Mouse (Mus musculus): ENCODE results near the gene Stab1. TPM values are rescaled to one million over a fixed set of nuclear protein-coding genes. Genes with fewer than 3 reads are reported as not detected.

Stab1 gene
- total and polyA plus RNA-seq, 2 experiments from 2014 or later, result 25.4 to 75.3 TPM

DNA sequence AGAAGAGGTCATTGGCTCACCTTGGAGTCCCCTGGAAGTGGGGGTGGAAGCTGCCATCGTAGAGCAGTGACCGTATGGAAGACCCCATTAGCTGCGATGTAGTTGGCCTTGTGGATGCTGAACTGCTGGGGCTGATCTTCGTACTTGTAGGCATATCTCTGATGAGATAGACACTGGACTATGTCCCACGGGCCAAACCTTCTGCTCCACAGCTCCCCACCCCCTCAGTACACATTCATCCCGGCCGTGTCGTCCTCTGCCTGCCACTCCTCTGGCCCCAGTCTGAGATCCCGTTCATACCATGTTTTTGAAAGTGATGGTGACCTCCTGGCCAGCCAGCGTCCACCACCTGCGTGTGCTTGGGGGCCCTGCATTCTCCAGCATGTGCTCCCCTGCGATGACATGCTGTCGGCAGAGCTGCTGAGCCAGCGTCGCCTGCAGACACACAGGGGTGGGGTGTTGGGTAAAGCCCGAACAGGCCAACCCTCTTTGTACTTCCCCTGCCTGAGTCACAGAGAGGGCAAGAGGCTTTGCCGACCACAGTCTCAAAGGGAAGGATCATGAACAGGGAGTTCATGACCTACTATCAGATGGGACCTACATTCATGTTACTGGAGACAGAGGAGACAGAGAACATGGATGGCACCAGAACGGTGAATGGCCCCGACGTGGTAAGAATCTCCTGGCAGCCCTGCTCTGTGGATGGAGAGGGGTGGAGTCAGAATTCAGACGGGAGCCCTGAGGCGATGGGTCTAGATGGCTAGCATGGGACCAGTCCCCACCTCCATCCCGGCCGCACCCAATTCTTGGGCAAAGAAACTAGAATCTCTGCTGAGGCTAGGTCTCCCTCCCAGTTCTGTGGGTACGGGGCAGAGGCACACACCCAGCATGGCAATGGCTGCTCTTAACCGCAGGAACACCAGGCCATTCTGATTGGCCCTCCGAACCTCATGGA, 8.0 kb downstream of the Stab1 start:
- 0 out of 2 replicates have a peak, but pooled peaks cover 12% of the 10 kb centered on the region for H3K4me1 ChIP-seq (ENCODE audit: control insufficient read depth, insufficient read depth)
- no peak for DNase-seq (ENCODE audit: low spot score)
- H3K36me3 ChIP-seq (replicated peaks; ENCODE audit: control insufficient read depth, insufficient read depth, low read length), result no peaks in the 10 kb centered on the region
- no peak overlapping the region for H3K4me2 ChIP-seq (ENCODE audit: low read depth, low read length)
- no peak for TF ChIP-seq CTCF (IDR thresholded peaks at IDR 0.05; ENCODE audit: low read depth)
- no peak for TF ChIP-seq EP300 (IDR thresholded peaks at IDR 0.05; ENCODE audit: low read depth)
- 52% methylated on average over 27 of the region's 27 CpGs for WGBS
- no peak overlapping the region for H3K4me3 ChIP-seq (ENCODE audit: low read depth, low read length)
- no peak overlapping the region for H3K27ac ChIP-seq (ENCODE audit: low read depth)
- H3K9me3 ChIP-seq (replicated peaks; ENCODE audit: control insufficient read depth, low read length), result no peaks in the 10 kb centered on the region
- H3K9ac ChIP-seq (replicated peaks; ENCODE audit: low read depth, low read length), result no peak overlapping the region
- ATAC-seq (ENCODE audit: insufficient read depth, low read depth), result no peak
- H3K27me3 ChIP-seq (ENCODE audit: control insufficient read depth, insufficient read depth, low read length), result no peaks in the 10 kb centered on the region

DNA sequence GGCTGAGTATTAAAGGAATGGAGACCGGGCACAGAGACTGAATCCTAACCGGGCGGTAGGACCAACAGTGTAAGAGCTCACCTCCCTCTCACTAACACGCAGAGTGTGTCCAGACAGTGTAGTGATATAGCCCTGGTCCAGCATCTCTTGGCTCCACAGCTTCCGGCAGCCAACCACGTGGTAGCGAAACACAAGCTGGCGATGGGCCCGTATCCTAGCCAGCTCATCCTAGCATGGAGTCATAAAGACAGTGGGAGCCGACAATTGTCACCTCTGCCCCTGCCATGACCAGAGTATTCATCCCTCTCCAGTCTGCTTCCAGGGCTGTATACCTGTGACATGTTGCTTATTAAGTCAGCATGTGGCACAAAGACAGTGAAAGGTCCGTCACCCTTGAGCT, 22.7 kb downstream of the Stab1 start:
- no peak overlapping the region for H3K4me3 ChIP-seq (ENCODE audit: low read depth, low read length)
- H3K4me1 ChIP-seq (ENCODE audit: control insufficient read depth, insufficient read depth), result no peaks in the 10 kb centered on the region
- no peak overlapping the region for H3K9ac ChIP-seq (replicated peaks; ENCODE audit: low read depth, low read length)
- H3K27ac ChIP-seq (ENCODE audit: low read depth), result no peak overlapping the region
- ATAC-seq (ENCODE audit: insufficient read depth, low read depth) (no peak), DNase-seq (ENCODE audit: low spot score) (no peak)
- peaks cover 19% of the 10 kb centered on the region for H3K36me3 ChIP-seq (replicated peaks; ENCODE audit: control insufficient read depth, insufficient read depth, low read length)
- TF ChIP-seq CTCF (IDR thresholded peaks at IDR 0.05; ENCODE audit: low read depth) (no peak), EP300 (IDR thresholded peaks at IDR 0.05; ENCODE audit: low read depth) (no peak)
- H3K9me3 ChIP-seq (replicated peaks; ENCODE audit: control insufficient read depth, low read length), result no peaks in the 10 kb centered on the region
- WGBS, result 88% methylated on average over 11 of the region's 11 CpGs
- H3K4me2 ChIP-seq (ENCODE audit: low read depth, low read length), result no peak overlapping the region
- no peaks in the 10 kb centered on the region for H3K27me3 ChIP-seq (ENCODE audit: control insufficient read depth, insufficient read depth, low read length)

DNA sequence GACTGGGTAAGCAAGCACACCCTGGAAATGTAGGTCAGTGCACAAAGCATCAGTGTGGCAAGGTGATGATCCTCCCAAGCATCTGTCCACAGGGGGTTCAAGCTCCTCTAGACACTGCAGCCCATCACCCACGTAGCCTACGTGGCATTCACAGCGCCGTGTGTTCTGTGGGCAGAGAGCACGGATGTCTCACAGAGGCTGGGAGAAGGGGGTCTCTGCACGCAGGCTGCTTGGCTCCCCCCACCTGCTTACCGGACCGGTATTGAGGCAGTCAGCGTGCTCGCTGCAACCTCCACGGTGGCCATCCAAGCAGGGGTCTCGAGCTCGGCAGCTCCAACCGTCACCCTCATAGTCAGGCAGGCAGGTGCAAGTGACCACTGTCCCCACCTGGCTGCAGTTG, 27.4 kb downstream of the Stab1 start:
- Histone ChIP-seq H3K9ac (replicated peaks; ENCODE audit: low read depth, low read length) (no peak overlapping the region), H3K27ac (ENCODE audit: low read depth) (no peak overlapping the region), H3K4me2 (ENCODE audit: low read depth, low read length) (no peak overlapping the region), H3K27me3 (ENCODE audit: control insufficient read depth, insufficient read depth, low read length) (no peaks in the 10 kb centered on the region), H3K36me3 (replicated peaks; ENCODE audit: control insufficient read depth, insufficient read depth, low read length) (peaks cover 65% of the 10 kb centered on the region), H3K4me3 (ENCODE audit: low read depth, low read length) (no peak overlapping the region), H3K4me1 (ENCODE audit: control insufficient read depth, insufficient read depth) (no peaks in the 10 kb centered on the region), H3K9me3 (replicated peaks; ENCODE audit: control insufficient read depth, low read length) (no peaks in the 10 kb centered on the region)
- DNase-seq (ENCODE audit: low spot score), result no peak
- WGBS, result 90% methylated on average over 14 of the region's 14 CpGs
- TF ChIP-seq CTCF (IDR thresholded peaks at IDR 0.05; ENCODE audit: low read depth) (no peak), EP300 (IDR thresholded peaks at IDR 0.05; ENCODE audit: low read depth) (no peak)
- no peak for ATAC-seq (ENCODE audit: insufficient read depth, low read depth)

DNA sequence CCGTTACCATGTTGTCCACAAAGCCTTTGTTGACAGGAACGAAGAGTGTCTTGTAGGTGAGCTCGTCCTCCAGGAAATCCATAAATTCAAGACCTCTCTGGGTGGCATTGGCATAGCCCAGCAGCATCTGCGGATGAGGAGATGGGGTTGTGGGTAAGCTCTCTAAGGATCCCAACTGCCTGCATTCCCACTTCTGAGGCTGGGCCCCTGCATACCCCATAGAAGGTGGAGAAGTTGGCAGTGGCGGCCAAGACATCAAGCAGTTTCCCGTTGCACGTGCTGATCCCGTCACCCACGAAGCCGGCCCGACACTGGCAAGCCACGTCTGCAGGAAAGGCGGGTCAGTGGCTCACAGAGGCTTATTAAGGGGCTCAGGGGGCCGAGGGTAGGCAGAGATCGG, 28.3 kb downstream of the Stab1 start:
- TF ChIP-seq EP300 (IDR thresholded peaks at IDR 0.05; ENCODE audit: low read depth), result no peak
- no peak for TF ChIP-seq CTCF (IDR thresholded peaks at IDR 0.05; ENCODE audit: low read depth)
- peaks cover 74% of the 10 kb centered on the region for H3K36me3 ChIP-seq (replicated peaks; ENCODE audit: control insufficient read depth, insufficient read depth, low read length)
- no peak overlapping the region for H3K27ac ChIP-seq (ENCODE audit: low read depth)
- no peak overlapping the region for H3K4me2 ChIP-seq (ENCODE audit: low read depth, low read length)
- 90% methylated on average over 15 of the region's 15 CpGs for WGBS
- no peaks in the 10 kb centered on the region for H3K27me3 ChIP-seq (ENCODE audit: control insufficient read depth, insufficient read depth, low read length)
- ATAC-seq (ENCODE audit: insufficient read depth, low read depth) (no peak), DNase-seq (ENCODE audit: low spot score) (no peak)
- H3K4me3 ChIP-seq (ENCODE audit: low read depth, low read length), result no peak overlapping the region
- H3K4me1 ChIP-seq (ENCODE audit: control insufficient read depth, insufficient read depth), result no peaks in the 10 kb centered on the region
- H3K9me3 ChIP-seq (replicated peaks; ENCODE audit: control insufficient read depth, low read length), result no peaks in the 10 kb centered on the region
- H3K9ac ChIP-seq (replicated peaks; ENCODE audit: low read depth, low read length), result no peak overlapping the region

DNA sequence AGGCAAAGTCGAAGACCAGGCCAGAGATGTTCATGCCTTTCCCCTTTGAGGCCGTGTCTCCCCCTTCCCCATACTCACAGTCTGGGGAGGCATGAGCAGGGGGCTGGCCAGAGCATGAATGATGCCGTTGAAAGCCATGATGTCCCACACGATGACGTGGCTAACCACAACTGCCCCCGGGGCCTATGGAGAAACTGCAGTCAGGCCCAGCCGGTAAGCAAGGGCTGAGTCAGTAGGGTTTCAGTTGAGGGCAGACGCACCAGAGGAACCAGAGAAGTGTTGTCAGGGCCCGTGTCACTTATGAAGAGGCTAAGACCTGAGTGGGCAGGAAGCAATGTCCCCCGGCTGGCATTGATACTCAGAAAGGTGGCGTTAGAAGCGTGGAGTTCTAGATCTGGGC, 28.8 kb downstream of the Stab1 start:
- no peaks in the 10 kb centered on the region for H3K9me3 ChIP-seq (replicated peaks; ENCODE audit: control insufficient read depth, low read length)
- peaks cover 75% of the 10 kb centered on the region for H3K36me3 ChIP-seq (replicated peaks; ENCODE audit: control insufficient read depth, insufficient read depth, low read length)
- H3K4me1 ChIP-seq (ENCODE audit: control insufficient read depth, insufficient read depth), result no peaks in the 10 kb centered on the region
- TF ChIP-seq CTCF (IDR thresholded peaks at IDR 0.05; ENCODE audit: low read depth), result no peak
- no peak for TF ChIP-seq EP300 (IDR thresholded peaks at IDR 0.05; ENCODE audit: low read depth)
- H3K9ac ChIP-seq (replicated peaks; ENCODE audit: low read depth, low read length), result no peak overlapping the region
- H3K4me3 ChIP-seq (ENCODE audit: low read depth, low read length), result no peak overlapping the region
- H3K27me3 ChIP-seq (ENCODE audit: control insufficient read depth, insufficient read depth, low read length), result no peaks in the 10 kb centered on the region
- no peak overlapping the region for H3K4me2 ChIP-seq (ENCODE audit: low read depth, low read length)
- ATAC-seq (ENCODE audit: insufficient read depth, low read depth) (no peak), DNase-seq (ENCODE audit: low spot score) (no peak)
- H3K27ac ChIP-seq (ENCODE audit: low read depth), result no peak overlapping the region
- WGBS, result 82% methylated on average over 12 of the region's 12 CpGs

Data from heart, postnatal 0 days (tissue).